Mouse (Mus musculus): Measurements from ENCODE around the gene Olfr495.

Olfr495 gene

GRCm38 (mm10) chr7:108392867-108393266, at the start of gene Olfr495:
TSS of gene Olfr495 (plus strand) at chr7:108393167.
- DNase-seq: no peak

- DNase-seq: no peak
These were observed 46.1 kb upstream of the Olfr495 start, which contains the start of gene Olfr493 for GRCm38 (mm10) chr7:108346879-108347278. TSS of gene Olfr493 (minus strand) at chr7:108346979.

- DNase-seq: no peak
These were observed 27.9 kb upstream of the Olfr495 start, which contains the start of gene Olfr494 for GRCm38 (mm10) chr7:108365035-108365434. TSS of gene Olfr494 (plus strand) at chr7:108365335.

GRCm38 (mm10) chr7:108420121-108420520, 27.2 kb downstream of the Olfr495 start, which contains the start of gene Olfr497:
TSS of gene Olfr497 (plus strand) at chr7:108420421.
- DNase-seq: no peak
